8 mouse cellular contexts compared by ENCODE assay signal in the genomic region with DNA sequence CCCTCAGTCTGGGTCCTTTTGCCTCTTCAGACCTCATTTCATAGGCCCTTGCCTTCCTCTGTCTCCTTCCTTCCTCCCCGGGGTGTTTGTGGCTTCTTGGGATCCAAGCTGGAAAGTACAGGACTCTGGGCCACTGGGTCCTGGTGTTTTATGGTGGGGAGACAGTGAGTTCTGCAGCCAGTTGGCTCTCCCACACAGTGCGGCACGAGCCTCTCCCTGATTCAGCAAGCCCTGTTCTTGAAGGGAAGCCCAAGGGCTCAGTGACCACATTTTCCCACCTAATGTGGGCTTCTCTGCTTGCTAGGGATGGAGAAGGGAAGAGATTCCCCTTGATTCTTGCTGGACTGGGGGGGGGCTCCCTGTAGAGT. TPM values are rescaled to one million over a fixed set of nuclear protein-coding genes. Genes with fewer than 3 reads are reported as not detected.
DNase-seq lines count a peak whose midpoint lies in the region; ATAC-seq and TF ChIP-seq lines count a peak whose summit lies in the region.

No protein-coding gene starts in this region.

- H3K4me1 ChIP-seq in embryonic facial prominence, embryonic 12.5 days, result peaks cover 82% of the 10 kb centered on the region
- H3K4me1 ChIP-seq in intestine, embryonic 14.5 days (replicated peaks; ENCODE audit: control insufficient read depth, insufficient read depth, low read length), result peaks cover 78% of the 10 kb centered on the region
- peaks cover 64% of the 10 kb centered on the region for H3K4me1 ChIP-seq in neural tube, embryonic 14.5 days (ENCODE audit: control insufficient read depth, insufficient read depth, low read length)

- DNase-seq in layer of hippocampus, adult 2 months (ENCODE audit: low spot score in 2 of 2), result no peak
- no peak for DNase-seq in layer of hippocampus, postnatal 14 days (ENCODE audit: low spot score in 2 of 2)
- no peak for DNase-seq in intestine, embryonic 14.5 days (ENCODE audit: low spot score)
- no peak for DNase-seq in gastrocnemius, postnatal 10 days
- no peak for DNase-seq in right cerebral cortex, postnatal 14 days
- DNase-seq in thymus, postnatal 4 days, result no peak

- H3K27me3 ChIP-seq in embryonic facial prominence, embryonic 12.5 days, result no peaks in the 10 kb centered on the region
- no peaks in the 10 kb centered on the region for H3K27me3 ChIP-seq in intestine, embryonic 14.5 days (replicated peaks; ENCODE audit: control insufficient read depth, insufficient read depth, low read length)
- H3K27me3 ChIP-seq in neural tube, embryonic 14.5 days (ENCODE audit: control insufficient read depth, insufficient read depth, low read length), result no peaks in the 10 kb centered on the region

- no peak for ATAC-seq in embryonic facial prominence, embryonic 12.5 days (ENCODE audit: insufficient number of reproducible peaks, insufficient read depth, low FRiP score, low TSS enrichment)
- ATAC-seq in intestine, embryonic 14.5 days (replicated peaks; ENCODE audit: low FRiP score, low TSS enrichment, low read depth), result no peak
- no peak; the same call in 1 of the 2 replicates for ATAC-seq in neural tube, embryonic 14.5 days (ENCODE audit: low read depth)

- WGBS in embryonic facial prominence, embryonic 12.5 days, result 57% methylated on average over 3 of the region's 3 CpGs
- 22% methylated on average over 3 of the region's 3 CpGs for WGBS in intestine, embryonic 14.5 days
- 36% methylated on average over 3 of the region's 3 CpGs for WGBS in neural tube, embryonic 14.5 days

- peak overlapping the region; percentile 55 for H3K9ac ChIP-seq in embryonic facial prominence, embryonic 12.5 days
- H3K9ac ChIP-seq in intestine, embryonic 14.5 days (ENCODE audit: low read length), result peak overlapping the region; percentile 31; the same call in 1 of the 2 replicates
- H3K9ac ChIP-seq in neural tube, embryonic 14.5 days (replicated peaks; ENCODE audit: low read depth, low read length), result peak overlapping the region; percentile 37

- no peaks in the 10 kb centered on the region for H3K9me3 ChIP-seq in embryonic facial prominence, embryonic 12.5 days
- H3K9me3 ChIP-seq in intestine, embryonic 14.5 days (ENCODE audit: control insufficient read depth, low read length), result no peaks in the 10 kb centered on the region
- H3K9me3 ChIP-seq in neural tube, embryonic 14.5 days (ENCODE audit: control insufficient read depth, low read length), result no peaks in the 10 kb centered on the region

- H3K27ac ChIP-seq in layer of hippocampus, adult 2 months, result peak overlapping the region; percentile 91
- peak overlapping the region; percentile 99 for H3K27ac ChIP-seq in embryonic facial prominence, embryonic 12.5 days
- peak overlapping the region; percentile 93 for H3K27ac ChIP-seq in intestine, embryonic 14.5 days (ENCODE audit: low read depth)
- peak overlapping the region; percentile 79 for H3K27ac ChIP-seq in neural tube, embryonic 14.5 days (ENCODE audit: low read depth, low read length)

- H3K4me3 ChIP-seq in layer of hippocampus, adult 2 months, result peak overlapping the region; percentile 54
- peak overlapping the region; percentile 82 for H3K4me3 ChIP-seq in embryonic facial prominence, embryonic 12.5 days
- H3K4me3 ChIP-seq in intestine, embryonic 14.5 days (ENCODE audit: low read depth, low read length), result peak overlapping the region; percentile 78
- H3K4me3 ChIP-seq in neural tube, embryonic 14.5 days (ENCODE audit: low read depth, low read length), result peak overlapping the region; percentile 38

- TF ChIP-seq CTCF in layer of hippocampus, adult 2 months (conservative IDR thresholded peaks at IDR 0.05), result no peak

- peak overlapping the region; percentile 91 for H3K4me2 ChIP-seq in embryonic facial prominence, embryonic 12.5 days (replicated peaks)
- peak overlapping the region; percentile 90 for H3K4me2 ChIP-seq in intestine, embryonic 14.5 days (ENCODE audit: low read length)
- peak overlapping the region; percentile 81 for H3K4me2 ChIP-seq in neural tube, embryonic 14.5 days (ENCODE audit: low read depth, low read length)

- no peaks in the 10 kb centered on the region for H3K36me3 ChIP-seq in embryonic facial prominence, embryonic 12.5 days
- no peaks in the 10 kb centered on the region for H3K36me3 ChIP-seq in intestine, embryonic 14.5 days (ENCODE audit: control insufficient read depth, insufficient read depth, low read length)
- no peaks in the 10 kb centered on the region for H3K36me3 ChIP-seq in neural tube, embryonic 14.5 days (ENCODE audit: control insufficient read depth, insufficient read depth, low read length)

RNA-seq across cellular contexts. Expression of gene Rara, which starts 14.9 kb away (rescaled TPM):
- 10 to 100 TPM; 15.4 to 19.0 TPM for total RNA-seq in layer of hippocampus, adult 2 months (2021)
- total RNA-seq in layer of hippocampus, postnatal 14 days (2021), result 10 to 100 TPM; 20.2 to 20.3 TPM
- 48.8 and 49.2 TPM in 2 replicates for polyA plus RNA-seq in embryonic facial prominence, embryonic 12.5 days (2016; fragmentation: Nextera tagmentation; extraction: Ambion mirVana)
- 42.4 and 43.6 TPM in 2 replicates for polyA plus RNA-seq in intestine, embryonic 14.5 days (2014; fragmentation: Nextera tagmentation; extraction: Ambion mirVana)
- 22.1 and 22.3 TPM in 2 replicates for polyA plus RNA-seq in neural tube, embryonic 14.5 days (2014; fragmentation: Nextera tagmentation; extraction: Ambion mirVana)
- total RNA-seq in gastrocnemius, postnatal 10 days (2021), result 10 to 100 TPM; 22.6 to 31.5 TPM

RNA-seq across cellular contexts. Expression of gene Cdc6, which starts 34.9 kb away (rescaled TPM):
- total RNA-seq in layer of hippocampus, adult 2 months (2021), result under 1 TPM; 0.52 to 0.64 TPM
- total RNA-seq in layer of hippocampus, postnatal 14 days (2021), result under 1 TPM; 0.81 to 0.97 TPM
- 33.1 and 34.7 TPM in 2 replicates for polyA plus RNA-seq in embryonic facial prominence, embryonic 12.5 days (2016; fragmentation: Nextera tagmentation; extraction: Ambion mirVana)
- 32.5 and 32.9 TPM in 2 replicates for polyA plus RNA-seq in intestine, embryonic 14.5 days (2014; fragmentation: Nextera tagmentation; extraction: Ambion mirVana)
- polyA plus RNA-seq in neural tube, embryonic 14.5 days (2014; fragmentation: Nextera tagmentation; extraction: Ambion mirVana), result 2.1 and 2.8 TPM in 2 replicates
- total RNA-seq in gastrocnemius, postnatal 10 days (2021), result 1 to 10 TPM; 2.3 to 3.5 TPM

RNA-seq across cellular contexts. Expression of gene Gjd3, which starts 40.3 kb away (rescaled TPM):
- total RNA-seq in layer of hippocampus, adult 2 months (2021), result 1 to 10 TPM; 1.3 to 2.0 TPM
- total RNA-seq in layer of hippocampus, postnatal 14 days (2021), result 1 to 10 TPM; 2.2 TPM
- 0.73 and 1.4 TPM in 2 replicates for polyA plus RNA-seq in embryonic facial prominence, embryonic 12.5 days (2016; fragmentation: Nextera tagmentation; extraction: Ambion mirVana)
- 0.22 TPM in 1 of 2 replicates, not detected in the other for polyA plus RNA-seq in intestine, embryonic 14.5 days (2014; fragmentation: Nextera tagmentation; extraction: Ambion mirVana)
- polyA plus RNA-seq in neural tube, embryonic 14.5 days (2014; fragmentation: Nextera tagmentation; extraction: Ambion mirVana), result 0.89 and 2.2 TPM in 2 replicates
- not detected for total RNA-seq in gastrocnemius, postnatal 10 days (2021)
